Mouse (Mus musculus) limb, embryonic 15.5 days (tissue): ENCODE measurements around the gene Smco3. TPM values are rescaled to one million over a fixed set of nuclear protein-coding genes. Genes with fewer than 3 reads are reported as not detected.

Experiments used
- ATAC-seq: fragments of 200-750 bp; cut with Nextera tagmentation; 2 replicates; pipeline ENCODE4 v1.8.0; 2017; ENCODE audit warnings: low read depth, moderate TSS enrichment; ENCODE audit not compliant: insufficient number of reproducible peaks, low FRiP score, low TSS enrichment
- H3K27ac ChIP-seq: fragments of 300-500 bp; sonication (generic); 2 replicates; pipeline ENCODE4 v1.5.1; 2015; ENCODE audit warnings: moderate library complexity, mild to moderate bottlenecking, inconsistent platforms
- H3K27me3 ChIP-seq: fragments of 300-500 bp; sonication (generic); 2 replicates; pipeline ENCODE4 v1.6.1; 2015; ENCODE audit warnings: inconsistent platforms
- H3K36me3 ChIP-seq: fragments of 300-500 bp; sonication (generic); 2 replicates; pipeline ENCODE4 v1.6.1; 2015; ENCODE audit warnings: inconsistent platforms
- H3K4me1 ChIP-seq: fragments of 300-500 bp; sonication (generic); 2 replicates; pipeline ENCODE4 v1.6.1; 2015; ENCODE audit warnings: inconsistent platforms
- H3K4me2 ChIP-seq: fragments of 300-500 bp; sonication (generic); 2 replicates; pipeline ENCODE4 v1.6.1; 2015; ENCODE audit warnings: mild to moderate bottlenecking, inconsistent platforms
- H3K4me3 ChIP-seq: fragments of 300-500 bp; sonication (generic); 2 replicates; pipeline ENCODE4 v1.5.1; 2015; ENCODE audit warnings: mild to moderate bottlenecking, inconsistent platforms
- H3K9ac ChIP-seq: fragments of 300-500 bp; sonication (generic); 2 replicates; pipeline ENCODE4 v1.6.1; 2015; ENCODE audit warnings: inconsistent platforms
- H3K9me3 ChIP-seq: fragments of 300-500 bp; sonication (generic); 2 replicates; pipeline ENCODE4 v1.6.1; 2016; ENCODE audit warnings: inconsistent platforms
- WGBS: fragments of 180-500 bp; shearing (Covaris S2); methylation state at CpG from one replicate; pipeline ENCODE4 v1.1.7; 2015; 5-methylcytosine and 5-hydroxymethylcytosine counted together
- microRNA-seq: library from miRNA; unstranded; fragments of <30 nt; microRNA quantifications from one replicate; pipeline ENCODE4, GENCODE M21; 2016
- polyA plus RNA-seq: library from polyadenylated mRNA; unstranded; fragments of >200 nt; fragmentation: Nextera tagmentation; extraction: Ambion mirVana; gene quantifications from 2 replicates; pipeline ENCODE4 v1.2.1, GENCODE M21; 2015

The Smco3 gene
- polyA plus RNA-seq, 1 experiment from 2014 or later = 0.56 TPM

DNA sequence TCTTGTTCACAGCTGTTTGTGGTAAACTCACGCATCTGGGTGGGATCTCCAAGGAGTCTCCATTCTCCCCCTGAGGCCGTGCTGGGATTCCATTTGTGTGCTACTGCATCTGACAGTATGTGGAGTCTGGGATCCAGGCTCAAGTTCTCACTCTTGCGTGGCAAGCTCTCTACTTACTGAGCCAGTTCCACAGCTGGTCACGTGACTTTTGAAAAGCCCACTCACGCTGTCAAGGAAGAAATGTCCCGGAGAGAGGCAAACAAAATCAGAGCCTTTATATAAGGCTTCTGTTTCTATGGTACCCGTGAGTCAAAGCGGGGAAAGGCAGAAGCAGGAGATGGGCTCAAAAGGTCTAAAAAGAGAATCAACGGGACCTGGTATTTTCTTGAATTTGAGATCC is 52.5 kb downstream of the Smco3 start:
- Histone ChIP-seq H3K4me2 (no peak overlapping the region), H3K9ac (no peak overlapping the region), H3K9me3 (no peaks in the 10 kb centered on the region), H3K36me3 (no peaks in the 10 kb centered on the region), H3K27me3 (no peaks in the 10 kb centered on the region), H3K4me1 (0 out of 2 replicates have a peak, but pooled peaks cover 2% of the 10 kb centered on the region), H3K4me3 (no peak overlapping the region), H3K27ac (no peak overlapping the region)
- WGBS = 79% methylated on average over 9 of the region's 9 CpGs
- no peak for ATAC-seq

DNA sequence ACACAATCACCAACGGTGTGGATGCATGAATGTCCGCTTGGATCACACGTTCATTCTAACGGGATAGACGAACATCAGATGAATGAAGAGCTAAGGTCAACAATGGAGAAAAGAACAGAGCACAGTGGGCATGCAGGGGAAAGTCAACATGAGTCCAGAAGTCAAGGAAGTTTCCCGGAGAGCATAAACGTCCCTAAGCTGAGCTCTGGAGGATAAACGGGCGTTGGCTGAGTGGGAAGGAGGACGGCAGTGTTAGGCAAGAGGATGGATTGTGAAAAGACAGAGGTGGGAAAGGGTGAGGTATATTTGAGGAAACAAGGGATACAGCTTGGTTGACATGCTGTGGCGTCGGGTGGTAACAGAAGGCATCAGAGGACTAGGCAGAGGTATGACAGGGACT is 53.1 kb downstream of the Smco3 start:
- WGBS = 90% methylated on average over 12 of the region's 12 CpGs
- Histone ChIP-seq H3K9ac (no peak overlapping the region), H3K4me1 (0 out of 2 replicates have a peak, but pooled peaks cover 2% of the 10 kb centered on the region), H3K4me2 (no peak overlapping the region), H3K9me3 (no peaks in the 10 kb centered on the region), H3K27me3 (no peaks in the 10 kb centered on the region), H3K36me3 (no peaks in the 10 kb centered on the region), H3K27ac (no peak overlapping the region), H3K4me3 (no peak overlapping the region)
- no peak for ATAC-seq

DNA sequence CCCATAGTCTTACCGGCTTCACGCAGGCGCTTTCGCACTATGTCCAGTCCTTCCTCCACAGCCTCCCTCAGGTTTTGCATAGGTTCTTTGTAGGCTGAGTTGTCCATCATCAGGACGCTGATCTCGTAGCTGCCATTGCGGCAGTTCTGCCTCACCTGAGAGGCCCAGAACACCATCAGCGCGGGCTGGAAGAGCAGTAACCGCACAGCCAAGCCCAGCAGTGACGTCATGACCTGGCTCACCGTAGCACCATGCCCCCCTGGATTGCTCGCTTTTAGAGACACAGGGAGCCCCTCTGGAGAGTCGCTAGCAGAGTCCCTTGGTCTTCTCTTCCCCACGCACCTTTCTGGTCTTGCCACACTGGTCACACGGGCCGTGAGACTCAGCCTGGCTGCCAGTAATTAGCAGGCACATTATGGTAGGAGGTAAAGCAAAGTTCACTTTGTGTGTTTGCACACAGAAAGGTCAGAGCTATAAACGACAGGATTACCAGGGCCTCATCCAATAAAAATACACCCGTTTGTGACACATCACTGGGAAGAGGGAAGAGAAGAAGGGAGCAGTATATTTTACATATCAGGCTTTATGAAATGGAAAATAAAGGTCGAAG is 53.8 kb downstream of the Smco3 start, which contains the start of gene Gucy2c:
Gucy2c (minus strand) TSS at position 389 of the 610 bp plus-strand sequence.
- Histone ChIP-seq H3K27me3 (no peaks in the 10 kb centered on the region), H3K4me1 (0 out of 2 replicates have a peak, but pooled peaks cover 2% of the 10 kb centered on the region), H3K9ac (no peak within 1 kb of the TSS), H3K36me3 (no peaks in the 10 kb centered on the region), H3K4me3 (no peak within 1 kb of the TSS), H3K9me3 (no peaks in the 10 kb centered on the region), H3K4me2 (no peak within 1 kb of the TSS), H3K27ac (no peak within 1 kb of the TSS)
- WGBS = 64% methylated on average over 20 of the region's 20 CpGs
- ATAC-seq = no peak

Small RNAs within 50 kb of the gene (microRNA-seq; reads per million reads assigned to microRNA genes)
- not detected for gene Gm44364

Other genes starting within 250 kb of the Smco3 start
- 35.1 and 35.8 TPM in 2 replicates for gene Plbd1, start 173.5 kb downstream of the Smco3 start, polyA plus RNA-seq
- gene Gucy2c, start 53.7 kb downstream of the Smco3 start, polyA plus RNA-seq = 0.06 and 0.07 TPM in 2 replicates
- 0.25 and 0.54 TPM in 2 replicates for gene Hist4h4, start 31.0 kb downstream of the Smco3 start, polyA plus RNA-seq
- gene H2afj, start 27.2 kb downstream of the Smco3 start, polyA plus RNA-seq = 140 and 142 TPM in 2 replicates
- 1.1 and 1.4 TPM in 2 replicates for gene BC049715, start 7.8 kb downstream of the Smco3 start, polyA plus RNA-seq
- 90.4 and 90.9 TPM in 2 replicates for gene Wbp11, start 7.2 kb downstream of the Smco3 start, polyA plus RNA-seq
- gene Art4, start 22.3 kb upstream of the Smco3 start, polyA plus RNA-seq = 2.9 and 3.9 TPM in 2 replicates
- 350 and 381 TPM in 2 replicates for gene Mgp, start 40.4 kb upstream of the Smco3 start, polyA plus RNA-seq
- 0.53 and 0.72 TPM in 2 replicates for gene Erp27, start 86.7 kb upstream of the Smco3 start, polyA plus RNA-seq
- gene Pde6h, start 88.4 kb upstream of the Smco3 start, polyA plus RNA-seq = 0.19 TPM in 1 of 2 replicates, not detected in the other
- 166 and 167 TPM in 2 replicates for gene Arhgdib, start 106.4 kb upstream of the Smco3 start, polyA plus RNA-seq